Mouse (Mus musculus) midbrain, embryonic 10.5 days (tissue): ENCODE results near the gene Krt17. TPM values are rescaled to one million over a fixed set of nuclear protein-coding genes. Genes with fewer than 3 reads are reported as not detected.
"Not testable (repeated sequence)": the region's sequence is repeated elsewhere in the genome, so short reads cannot be mapped to it uniquely, and the experiment has no call there.

Experiments used
- DNase-seq: peaks from one replicate; pipeline ENCODE4 v3.0.0-alpha.2; 2017; ENCODE audit warnings: low spot score
- H3K27ac ChIP-seq: fragments of 300-500 bp; sonication (generic); replicated peaks from 2 replicates; pipeline ENCODE4 v1.5.1; 2016; ENCODE audit warnings: mild to moderate bottlenecking
- H3K27me3 ChIP-seq: fragments of 300-500 bp; sonication (generic); 2 replicates; pipeline ENCODE4 v1.6.1; 2016; ENCODE audit warnings: low read depth, mild to moderate bottlenecking; ENCODE audit not compliant: poor library complexity, severe bottlenecking
- H3K36me3 ChIP-seq: fragments of 300-500 bp; sonication (generic); 2 replicates; pipeline ENCODE4 v1.6.1; 2016; ENCODE audit warnings: mild to moderate bottlenecking, moderate library complexity
- H3K4me1 ChIP-seq: fragments of 300-500 bp; sonication (generic); 2 replicates; pipeline ENCODE4 v1.6.1; 2016
- H3K4me3 ChIP-seq: fragments of 300-500 bp; sonication (generic); 2 replicates; pipeline ENCODE4 v1.5.1; 2016; ENCODE audit warnings: mild to moderate bottlenecking, moderate library complexity
- H3K9me3 ChIP-seq: fragments of 300-500 bp; sonication (generic); replicated peaks from 2 replicates; pipeline ENCODE4 v1.6.1; 2016; ENCODE audit warnings: mild to moderate bottlenecking
- WGBS: fragments of 180-500 bp; shearing (Covaris S2); methylation state at CpG from one replicate; pipeline ENCODE4 v1.1.7; 2016; 5-methylcytosine and 5-hydroxymethylcytosine counted together
- polyA plus RNA-seq: library from polyadenylated mRNA; unstranded; fragments of >200 nt; fragmentation: Nextera tagmentation; extraction: Ambion mirVana; gene quantifications from 2 replicates; pipeline ENCODE4 v1.2.1, GENCODE M21; 2016

Krt17 gene
- 0.12 and 0.16 TPM in 2 replicates for polyA plus RNA-seq

DNA sequence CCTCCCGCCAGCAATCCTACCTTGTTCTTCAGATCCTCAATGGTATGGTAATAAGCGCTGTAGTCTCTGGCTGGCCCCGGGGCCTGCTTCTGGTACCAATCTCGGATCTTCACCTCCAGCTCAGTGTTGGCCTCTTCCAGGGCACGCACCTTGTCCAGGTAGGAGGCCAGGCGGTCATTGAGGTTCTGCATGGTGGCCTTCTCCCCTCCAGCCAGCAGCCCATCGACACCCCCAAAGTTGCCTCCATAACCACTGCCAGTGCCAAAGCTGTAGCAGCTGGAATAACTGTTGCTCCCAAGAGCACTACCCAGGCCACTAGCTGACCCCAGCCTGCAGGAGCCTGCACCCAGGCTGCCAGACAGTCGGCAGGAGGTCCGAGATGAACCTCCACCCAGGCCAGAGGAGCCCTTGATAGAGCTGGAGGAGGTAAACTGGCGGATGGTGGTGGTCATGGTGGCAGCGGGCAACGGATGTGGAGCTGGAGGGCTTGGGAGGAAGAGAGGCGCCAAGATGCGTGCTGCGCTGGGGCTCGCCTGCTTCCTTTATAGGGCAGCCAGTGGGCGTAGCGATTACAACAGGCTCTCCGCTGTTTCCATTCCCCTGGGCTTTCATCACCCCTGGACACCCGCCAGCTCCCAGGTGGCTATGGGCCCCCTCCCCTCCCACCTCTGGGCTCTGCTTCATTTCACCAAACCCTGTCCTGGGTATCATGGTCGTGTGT, at the start of gene Krt17:
TSS of gene Krt17 (minus strand) at position 516 of the 721 bp plus-strand sequence.
- no peaks in the 10 kb centered on the region for H3K9me3 ChIP-seq
- no peak within 1 kb of the TSS for H3K4me3 ChIP-seq
- no peaks in the 10 kb centered on the region for H3K27me3 ChIP-seq
- H3K27ac ChIP-seq = no peak within 1 kb of the TSS
- no peaks in the 10 kb centered on the region for H3K36me3 ChIP-seq
- no peak for DNase-seq
- peaks cover 27% of the 10 kb centered on the region for H3K4me1 ChIP-seq
- WGBS = 82% methylated on average over 21 of the region's 21 CpGs

GRCm38 (mm10) chr11:100308672-100309071, 47.8 kb upstream of the Krt17 start:
- DNase-seq, H3K4me3 ChIP-seq, H3K9me3 ChIP-seq, H3K27me3 ChIP-seq, H3K36me3 ChIP-seq, H3K27ac ChIP-seq: not testable (repeated sequence)
- H3K4me1 ChIP-seq = peaks cover 10% of the 10 kb centered on the region
- WGBS = 87% methylated on average over 6 of the region's 6 CpGs

DNA sequence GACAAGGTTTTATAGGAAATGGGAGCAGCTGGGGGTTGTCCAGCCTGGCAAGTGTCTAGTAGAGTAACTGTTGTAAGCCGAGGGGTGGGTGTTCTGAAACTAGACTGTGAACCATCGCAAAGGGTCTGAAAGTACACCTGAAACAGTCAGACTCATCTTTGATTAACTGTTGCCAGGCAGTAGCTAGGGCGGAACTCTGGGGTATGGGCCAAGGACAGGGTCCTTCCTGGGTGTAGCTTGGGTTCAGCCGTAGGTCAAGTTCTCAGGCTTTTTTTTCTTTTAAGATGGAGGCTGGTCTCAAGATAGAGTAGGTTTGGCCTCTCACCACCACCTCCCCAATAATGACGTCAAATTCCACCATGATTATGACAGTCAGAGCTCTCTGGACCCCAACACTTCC, 47.1 kb upstream of the Krt17 start:
- 92% methylated on average over 5 of the region's 5 CpGs for WGBS
- H3K27ac ChIP-seq = no peak overlapping the region
- H3K36me3 ChIP-seq = no peaks in the 10 kb centered on the region
- no peak overlapping the region for H3K4me3 ChIP-seq
- no peak for DNase-seq
- H3K9me3 ChIP-seq = no peaks in the 10 kb centered on the region
- H3K27me3 ChIP-seq = no peaks in the 10 kb centered on the region
- H3K4me1 ChIP-seq = peaks cover 10% of the 10 kb centered on the region

DNA sequence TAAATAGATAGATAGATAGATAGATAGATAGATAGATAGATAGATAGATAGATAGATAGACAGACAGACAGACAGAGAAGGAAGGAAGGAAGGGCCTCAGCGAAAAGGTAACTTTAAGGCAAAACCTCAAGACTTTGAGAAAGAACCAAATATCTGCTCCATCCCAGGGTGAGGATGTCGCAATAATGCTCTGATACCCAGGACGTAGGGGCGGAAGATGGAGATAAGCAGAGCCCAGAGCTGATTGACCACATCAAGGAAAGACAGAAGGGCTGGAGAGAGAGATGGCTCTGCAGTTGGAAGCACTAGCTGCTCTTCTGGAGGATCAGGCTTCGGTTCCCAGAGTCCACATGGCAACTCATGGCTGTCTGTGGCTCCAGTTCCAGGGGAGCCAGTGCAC, 40.5 kb upstream of the Krt17 start:
- H3K9me3 ChIP-seq = no peaks in the 10 kb centered on the region
- 81% methylated on average over 5 of the region's 5 CpGs for WGBS
- no peak for DNase-seq

DNA sequence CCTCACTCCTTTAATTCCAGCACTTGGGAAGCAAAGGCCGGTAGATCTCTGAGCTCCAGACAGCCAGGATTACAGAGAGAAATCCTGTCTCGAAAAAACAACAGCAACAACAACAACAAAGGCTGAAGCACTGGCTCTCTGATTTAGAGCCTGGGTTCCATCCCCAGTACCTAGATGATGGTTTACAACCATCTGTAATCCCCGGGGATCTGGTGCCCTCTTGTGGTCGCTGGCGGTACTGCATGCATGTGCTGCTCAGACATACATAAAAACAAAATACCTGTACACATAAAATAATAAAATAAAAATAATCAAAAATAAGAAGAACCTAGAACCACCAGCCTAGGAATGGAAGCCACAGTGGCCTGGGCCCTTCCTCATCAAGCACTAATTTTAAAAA, 39.5 kb upstream of the Krt17 start:
- H3K9me3 ChIP-seq = no peaks in the 10 kb centered on the region
- H3K4me1 ChIP-seq = peaks cover 5% of the 10 kb centered on the region; the same call in 1 of the 2 replicates
- no peak overlapping the region for H3K27ac ChIP-seq
- DNase-seq = peak; percentile 74
- no peaks in the 10 kb centered on the region for H3K27me3 ChIP-seq
- 17% methylated on average over 5 of the region's 5 CpGs for WGBS
- no peaks in the 10 kb centered on the region for H3K36me3 ChIP-seq
- H3K4me3 ChIP-seq = no peak overlapping the region

More for the DNA sequence above, 40.5 kb upstream of the Krt17 start:
- Histone ChIP-seq H3K27me3 (no peaks in the 10 kb centered on the region), H3K4me1 (peaks cover 5% of the 10 kb centered on the region; the same call in 1 of the 2 replicates), H3K36me3 (no peaks in the 10 kb centered on the region), H3K27ac (no peak overlapping the region), H3K4me3 (no peak overlapping the region)

- no peaks in the 10 kb centered on the region for H3K36me3 ChIP-seq
- DNase-seq = peak; percentile 85
- H3K27me3 ChIP-seq = no peaks in the 10 kb centered on the region
- H3K27ac ChIP-seq = no peak overlapping the region
- peaks cover 5% of the 10 kb centered on the region; the same call in 1 of the 2 replicates for H3K4me1 ChIP-seq
- WGBS = 19% methylated on average over 18 of the region's 18 CpGs
- peak overlapping the region; percentile 33 for H3K4me3 ChIP-seq
- no peaks in the 10 kb centered on the region for H3K9me3 ChIP-seq
These were observed 37.6 kb upstream of the Krt17 start for GRCm38 (mm10) chr11:100298274-100299036.

GRCm38 (mm10) chr11:100297801-100298200, 37.0 kb upstream of the Krt17 start:
- no peak for DNase-seq
- Histone ChIP-seq H3K27ac (no peak overlapping the region), H3K27me3 (no peaks in the 10 kb centered on the region), H3K36me3 (no peaks in the 10 kb centered on the region), H3K4me1 (peaks cover 11% of the 10 kb centered on the region), H3K9me3 (no peaks in the 10 kb centered on the region), H3K4me3 (peak overlapping the region; percentile 33)
- WGBS = 37% methylated on average over 5 of the region's 5 CpGs

GRCm38 (mm10) chr11:100295308-100295707, 34.5 kb upstream of the Krt17 start:
- peak; percentile 87 for DNase-seq
- peaks cover 20% of the 10 kb centered on the region for H3K4me1 ChIP-seq
- H3K27me3 ChIP-seq = no peaks in the 10 kb centered on the region
- H3K9me3 ChIP-seq = no peaks in the 10 kb centered on the region
- H3K36me3 ChIP-seq = no peaks in the 10 kb centered on the region
- H3K27ac ChIP-seq = no peak overlapping the region
- no peak overlapping the region for H3K4me3 ChIP-seq
- 3% methylated on average over 10 of the region's 10 CpGs for WGBS

DNA sequence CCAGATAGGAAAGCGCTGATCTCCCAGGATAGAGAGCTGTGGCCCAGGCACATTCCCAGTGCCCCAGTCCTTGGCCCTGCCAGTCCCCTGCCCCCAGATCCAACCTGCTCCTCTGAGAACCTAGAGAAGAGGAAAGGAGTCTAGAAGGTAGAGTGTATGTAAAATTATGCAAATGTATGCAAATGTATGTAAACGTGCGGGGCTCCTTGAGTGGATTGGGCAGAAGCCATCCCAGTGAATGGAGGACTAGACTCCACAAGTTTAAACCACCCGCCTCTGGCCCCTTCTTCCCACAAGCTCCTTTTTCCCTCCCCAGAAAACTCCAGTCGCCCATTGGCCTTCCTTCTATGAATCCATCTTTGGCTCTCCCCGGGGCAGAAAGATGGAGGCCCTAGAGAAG, 32.1 kb upstream of the Krt17 start:
- no peak overlapping the region for H3K27ac ChIP-seq
- H3K9me3 ChIP-seq = no peaks in the 10 kb centered on the region
- 67% methylated on average over 6 of the region's 6 CpGs for WGBS
- no peak overlapping the region for H3K4me3 ChIP-seq
- H3K27me3 ChIP-seq = no peaks in the 10 kb centered on the region
- no peak for DNase-seq
- H3K4me1 ChIP-seq = peaks cover 25% of the 10 kb centered on the region
- no peaks in the 10 kb centered on the region for H3K36me3 ChIP-seq

- H3K36me3 ChIP-seq = no peaks in the 10 kb centered on the region
- H3K4me1 ChIP-seq = peaks cover 33% of the 10 kb centered on the region
- no peaks in the 10 kb centered on the region for H3K9me3 ChIP-seq
- no peak overlapping the region for H3K4me3 ChIP-seq
- 50% methylated on average over 5 of the region's 5 CpGs for WGBS
- DNase-seq = no peak
- H3K27ac ChIP-seq = peak overlapping the region; percentile 39
- no peaks in the 10 kb centered on the region for H3K27me3 ChIP-seq
These were observed 29.4 kb upstream of the Krt17 start for GRCm38 (mm10) chr11:100290235-100290634.

DNA sequence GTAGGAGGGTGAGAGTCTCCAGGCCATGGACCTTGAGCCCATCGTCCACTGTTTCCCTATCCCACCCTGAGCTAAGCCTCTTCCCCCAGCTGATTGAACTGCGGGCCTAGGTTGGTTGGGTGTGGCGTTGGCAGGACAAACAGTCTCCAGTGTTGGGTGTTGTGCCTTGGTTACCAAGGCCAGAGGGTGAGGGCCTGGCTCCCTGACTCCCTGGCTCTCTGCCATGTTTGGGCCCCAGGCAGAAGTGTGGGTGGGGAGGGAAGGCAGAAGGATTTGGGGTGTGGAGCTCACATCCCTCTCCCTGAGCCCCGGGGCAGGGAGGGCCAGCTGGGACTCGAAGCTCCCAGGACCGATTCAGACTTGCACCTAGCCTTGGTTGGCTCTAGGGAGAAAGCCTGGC, 28.1 kb upstream of the Krt17 start:
- Histone ChIP-seq H3K27ac (0 out of 2 replicates have a peak overlapping the region, but pooled peaks have one; percentile 13), H3K4me1 (peaks cover 33% of the 10 kb centered on the region), H3K36me3 (no peaks in the 10 kb centered on the region), H3K27me3 (no peaks in the 10 kb centered on the region), H3K9me3 (no peaks in the 10 kb centered on the region), H3K4me3 (no peak overlapping the region)
- WGBS = 86% methylated on average over 6 of the region's 6 CpGs
- no peak for DNase-seq

DNA sequence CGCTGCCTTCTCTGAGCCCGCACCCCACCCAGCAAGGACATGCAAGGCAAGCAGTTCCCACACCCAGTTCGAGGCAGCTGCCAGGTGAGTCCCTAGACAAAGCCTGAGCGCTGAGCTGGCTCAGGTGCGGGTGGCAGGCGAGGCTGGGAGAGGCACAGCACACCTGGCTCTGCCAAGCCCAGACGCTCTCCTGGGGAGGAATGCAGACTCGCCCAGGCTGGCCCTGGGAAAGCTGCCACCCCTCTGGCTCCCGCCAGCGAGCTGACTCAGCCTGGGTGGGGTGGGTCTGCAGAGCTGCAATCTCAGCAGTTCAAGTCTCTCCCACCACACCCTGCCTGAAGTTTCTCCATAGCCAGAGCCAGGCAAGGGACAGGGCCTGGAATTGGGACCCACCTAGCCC, 26.2 kb upstream of the Krt17 start:
- WGBS = 29% methylated on average over 10 of the region's 10 CpGs
- no peak for DNase-seq
- Histone ChIP-seq H3K4me3 (no peak overlapping the region), H3K9me3 (no peaks in the 10 kb centered on the region), H3K4me1 (peaks cover 26% of the 10 kb centered on the region), H3K27ac (peak overlapping the region; percentile 34; the same call in 1 of the 2 replicates), H3K27me3 (no peaks in the 10 kb centered on the region), H3K36me3 (no peaks in the 10 kb centered on the region)

DNA sequence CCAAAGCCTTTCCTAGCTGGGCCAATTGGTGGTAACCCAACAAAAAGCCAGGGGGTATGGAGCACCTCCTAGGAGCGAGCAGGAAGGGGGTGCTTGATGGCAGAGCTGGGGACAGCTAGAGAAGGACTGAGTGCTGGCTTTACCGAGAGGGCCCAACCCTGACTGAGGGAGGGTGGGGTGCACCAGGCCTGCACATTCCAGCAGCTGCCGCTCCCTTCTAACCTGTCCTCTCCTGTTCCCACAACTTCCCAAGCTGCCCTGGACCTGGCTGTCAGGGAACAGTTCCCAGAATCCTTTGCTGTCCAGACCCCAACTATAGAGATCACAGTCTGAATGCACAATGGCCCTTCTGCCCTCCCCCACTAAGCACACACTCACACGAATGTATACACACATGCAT, 24.2 kb upstream of the Krt17 start:
- DNase-seq = no peak
- Histone ChIP-seq H3K4me1 (peaks cover 20% of the 10 kb centered on the region), H3K36me3 (no peaks in the 10 kb centered on the region), H3K4me3 (no peak overlapping the region), H3K27ac (no peak overlapping the region), H3K9me3 (no peaks in the 10 kb centered on the region), H3K27me3 (no peaks in the 10 kb centered on the region)
- WGBS = 82% methylated on average over 4 of the region's 4 CpGs
